Mouse (Mus musculus) layer of hippocampus, postnatal 10 days (tissue): Measurements from ENCODE around the gene Xpo6. TPM values are rescaled to one million over a fixed set of nuclear protein-coding genes. Genes with fewer than 3 reads are reported as not detected.

Experiments used
- DNase-seq, 2 experiments: peaks; one replicate each; pipeline ENCODE4 v3.0.0; 2021; ENCODE audit warnings: low spot score in 2 of 2
- total RNA-seq, 2 experiments: library from RNA; stranded (reverse); gene quantifications; 2 replicates each; pipeline ENCODE4 v1.2.3; 2021

Gene Xpo6
- total RNA-seq, 2 experiments from 2014 or later = 104 to 106 TPM

GRCm38 (mm10) chr7:126198926-126199325 lies 1.4 kb downstream of the Xpo6 start:
- no peak for DNase-seq

GRCm38 (mm10) chr7:126194175-126194574 lies 6.1 kb downstream of the Xpo6 start:
- DNase-seq = no peak

GRCm38 (mm10) chr7:126191471-126191870 lies 8.8 kb downstream of the Xpo6 start:
- no peak for DNase-seq

GRCm38 (mm10) chr7:126189517-126189916 lies 10.8 kb downstream of the Xpo6 start:
- DNase-seq = no peak

- no peak for DNase-seq
These were observed 14.3 kb downstream of the Xpo6 start for GRCm38 (mm10) chr7:126185999-126186398.

GRCm38 (mm10) chr7:126183583-126183982 lies 16.7 kb downstream of the Xpo6 start:
- no peak for DNase-seq

GRCm38 (mm10) chr7:126181487-126181886 lies 18.8 kb downstream of the Xpo6 start:
- no peak for DNase-seq

- no peak for DNase-seq
These were observed 19.3 kb downstream of the Xpo6 start for GRCm38 (mm10) chr7:126180956-126181355.

GRCm38 (mm10) chr7:126178804-126179203 lies 21.5 kb downstream of the Xpo6 start:
- no peak for DNase-seq

- DNase-seq = no peak
These were observed 24.3 kb downstream of the Xpo6 start for GRCm38 (mm10) chr7:126175999-126176398.

- DNase-seq = no peak
These were observed 24.8 kb downstream of the Xpo6 start for GRCm38 (mm10) chr7:126175456-126175855.

GRCm38 (mm10) chr7:126174863-126175262 lies 25.4 kb downstream of the Xpo6 start:
- no peak for DNase-seq

- DNase-seq = no peak
These were observed 28.3 kb downstream of the Xpo6 start for GRCm38 (mm10) chr7:126172001-126172400.

- DNase-seq = no peak
These were observed 31.7 kb downstream of the Xpo6 start for GRCm38 (mm10) chr7:126168584-126168983.

- no peak for DNase-seq
These were observed 32.9 kb downstream of the Xpo6 start for GRCm38 (mm10) chr7:126167426-126167825.

- no peak for DNase-seq
These were observed 33.7 kb downstream of the Xpo6 start for GRCm38 (mm10) chr7:126166571-126166970.

- DNase-seq = no peak
These were observed 42.1 kb downstream of the Xpo6 start for GRCm38 (mm10) chr7:126158238-126158637.

- no peak for DNase-seq
These were observed 44.6 kb downstream of the Xpo6 start for GRCm38 (mm10) chr7:126155746-126156145.

GRCm38 (mm10) chr7:126154731-126155130 lies 45.6 kb downstream of the Xpo6 start:
- no peak for DNase-seq

- no peak for DNase-seq
These were observed 48.0 kb downstream of the Xpo6 start for GRCm38 (mm10) chr7:126152324-126152723.

- no peak for DNase-seq
These were observed 54.1 kb downstream of the Xpo6 start for GRCm38 (mm10) chr7:126146156-126146555.

GRCm38 (mm10) chr7:126144364-126144763 lies 55.9 kb downstream of the Xpo6 start:
- no peak for DNase-seq

GRCm38 (mm10) chr7:126137850-126138249 lies 62.5 kb downstream of the Xpo6 start:
- DNase-seq = no peak

GRCm38 (mm10) chr7:126135391-126135790 lies 64.9 kb downstream of the Xpo6 start:
- DNase-seq = no peak
